Mouse (Mus musculus): ENCODE results near the gene Lpp.

Gene Lpp

GRCm38 (mm10) chr16:24506237-24506636 is 112.9 kb downstream of the Lpp start:
- DNase-seq: no peak

DNA sequence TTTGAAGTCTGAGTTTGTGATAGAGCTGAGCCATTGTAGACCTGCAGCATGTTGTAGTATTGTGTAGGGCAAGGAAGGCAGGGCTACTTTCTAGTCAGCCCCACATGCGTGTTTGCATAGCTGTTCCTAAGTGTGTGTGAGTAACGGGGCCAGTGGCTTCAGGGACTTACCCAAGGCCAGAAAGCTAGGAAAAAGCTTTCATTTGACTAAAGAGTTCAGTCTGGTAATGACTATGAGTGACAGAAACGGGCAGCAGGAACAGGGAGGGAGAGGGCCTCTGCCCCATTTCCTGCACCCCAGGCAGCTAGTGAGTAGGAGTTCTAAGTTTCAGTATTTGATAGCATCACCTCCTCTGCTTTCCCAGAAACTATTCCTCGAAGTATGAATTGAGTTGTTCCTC is 113.4 kb downstream of the Lpp start:
- no peak for DNase-seq

DNA sequence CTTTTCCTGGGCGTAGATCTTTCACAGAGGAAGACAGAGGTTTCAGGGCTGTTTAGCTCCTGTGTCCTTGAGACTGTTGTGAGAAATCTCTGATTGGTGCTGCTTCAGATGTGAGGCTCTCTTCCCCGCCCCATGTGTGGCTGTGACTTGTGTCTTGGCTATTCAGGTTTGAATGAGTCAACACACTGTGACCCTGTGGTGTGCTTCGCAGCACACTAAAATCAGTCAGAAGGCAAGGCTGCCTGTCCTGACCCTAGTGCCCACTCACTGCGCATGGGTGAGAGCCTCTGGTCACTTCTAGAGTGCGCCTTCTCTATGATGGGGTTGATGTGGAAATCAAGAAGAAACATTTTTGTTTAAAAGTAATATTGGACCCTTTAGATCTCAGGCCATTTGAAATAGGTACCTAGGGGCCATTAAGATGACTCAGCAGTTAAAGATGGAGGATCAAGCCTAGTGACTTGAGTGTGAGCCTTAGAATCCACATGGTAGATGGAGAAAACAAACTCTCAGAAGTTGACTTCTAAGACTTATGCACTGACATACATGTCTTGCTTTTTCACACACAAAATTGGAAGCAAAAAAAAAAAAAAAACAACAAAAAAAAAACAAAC is 114.7 kb downstream of the Lpp start:
- DNase-seq: no peak

DNA sequence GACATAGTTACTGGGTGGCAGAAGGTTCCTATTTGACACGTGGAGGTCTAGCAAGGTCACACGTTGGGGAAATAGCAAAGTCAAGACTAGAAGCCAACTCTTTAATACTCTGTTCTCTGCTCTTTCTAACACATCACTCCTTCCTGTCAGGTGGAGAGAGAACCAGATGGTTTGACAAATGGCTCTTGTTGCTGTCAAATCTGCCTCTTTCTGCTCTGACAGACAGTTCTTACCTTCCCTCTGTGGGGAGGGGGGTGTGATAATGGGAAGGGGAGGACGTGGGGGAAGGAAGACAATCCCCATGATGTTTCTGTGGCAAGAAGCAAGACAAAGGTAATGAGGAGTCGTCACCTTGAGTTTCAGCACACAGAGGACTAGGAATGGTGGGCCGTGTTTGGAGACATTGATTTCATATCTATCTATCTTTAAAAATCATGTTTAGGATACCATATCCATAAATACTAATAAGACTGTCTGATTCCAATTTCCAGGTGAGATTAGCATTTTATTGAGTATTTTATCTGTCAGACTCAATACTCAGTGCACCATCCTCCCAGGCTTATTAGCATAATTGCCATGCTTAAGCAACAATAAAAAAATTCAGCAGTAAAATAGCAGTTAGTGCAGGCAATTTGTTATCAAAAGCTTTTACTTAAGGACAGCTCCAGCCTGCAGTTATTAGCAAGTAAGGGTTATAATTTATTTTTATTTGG is 115.9 kb downstream of the Lpp start:
- no peak for DNase-seq

GRCm38 (mm10) chr16:24509813-24510166 is 116.5 kb downstream of the Lpp start:
- DNase-seq: no peak

DNA sequence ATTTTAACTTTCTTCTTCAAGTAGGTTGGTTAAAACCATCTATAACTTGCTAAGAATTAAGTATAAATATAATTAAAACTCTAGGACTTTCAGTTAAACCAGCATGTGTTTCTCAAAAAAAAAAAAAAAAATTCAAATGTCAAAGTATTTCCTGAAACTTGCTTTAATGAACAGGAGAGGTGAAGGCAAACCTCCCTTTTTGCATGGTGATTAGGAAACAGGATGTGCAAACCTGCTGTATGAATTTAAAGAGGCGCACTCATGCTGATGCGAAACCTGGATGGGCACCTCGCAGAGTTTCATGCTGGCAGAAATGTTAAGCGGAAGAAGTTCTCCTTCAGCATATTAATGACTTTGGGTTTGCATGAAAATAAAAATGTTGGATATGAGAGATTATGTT is 119.9 kb downstream of the Lpp start:
- no peak for DNase-seq

DNA sequence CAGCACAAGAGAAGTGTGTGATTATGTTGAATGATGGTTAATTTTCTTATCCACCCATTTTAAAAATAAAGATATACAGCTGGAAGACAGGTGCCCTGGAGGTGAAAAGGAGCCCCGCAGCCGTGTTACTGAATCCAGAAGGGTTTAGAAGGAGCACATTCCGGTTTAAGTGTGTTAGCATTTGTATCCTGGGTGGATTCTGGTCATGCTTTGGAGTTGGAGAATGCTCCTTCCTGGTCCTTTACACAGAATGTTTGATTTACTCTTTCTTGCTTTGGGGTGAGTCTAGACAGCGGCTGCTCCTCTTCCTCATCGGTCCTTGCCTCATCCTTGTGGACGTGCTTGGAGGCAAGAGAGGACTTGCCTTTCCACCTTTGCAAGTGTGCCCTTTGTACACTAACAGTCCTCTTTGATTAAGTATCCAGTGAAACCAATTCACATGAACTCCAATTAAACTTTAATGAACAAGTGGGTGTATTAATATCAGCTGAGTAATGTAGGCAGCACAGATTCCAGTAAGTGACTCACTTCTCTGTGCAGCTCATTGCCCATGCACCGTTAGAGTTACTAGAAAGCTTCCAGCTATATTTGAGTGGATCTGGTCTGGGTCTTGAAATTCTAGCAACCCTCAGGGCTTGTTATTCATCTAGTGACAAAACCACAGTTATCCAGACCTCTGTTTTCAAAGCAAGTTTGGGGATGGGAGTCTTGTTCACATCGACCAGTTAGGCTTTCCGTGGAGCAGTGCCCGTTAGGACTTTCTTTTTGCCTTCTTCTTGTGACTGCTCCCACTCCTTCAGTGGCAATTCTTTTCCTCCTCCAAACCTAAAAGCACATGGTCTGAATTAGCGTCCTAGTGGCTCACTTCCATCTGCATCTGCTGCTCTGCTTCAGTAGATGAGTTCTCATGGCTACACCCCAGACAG is 121.8 kb downstream of the Lpp start:
- DNase-seq: no peak

DNA sequence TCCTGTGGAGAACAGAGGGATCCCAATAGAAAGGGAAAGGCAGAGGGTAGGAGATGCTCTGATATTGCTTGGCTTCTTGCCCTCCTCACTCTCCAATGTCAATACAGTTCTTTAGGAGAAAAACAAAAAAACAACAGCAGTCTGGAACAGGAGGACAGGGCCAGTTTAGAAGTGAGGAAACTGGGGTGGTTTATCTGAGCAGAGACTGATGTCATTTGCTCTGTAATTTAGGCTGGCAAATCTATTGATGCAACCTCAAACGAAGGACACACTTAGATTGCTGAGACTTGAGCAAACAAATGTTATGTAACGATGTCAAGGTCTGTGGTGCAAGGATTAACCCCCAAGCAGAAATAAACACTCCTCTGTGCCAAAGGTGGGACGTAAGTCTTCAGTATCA is 123.7 kb downstream of the Lpp start:
- no peak for DNase-seq

GRCm38 (mm10) chr16:24517501-24518042 is 124.3 kb downstream of the Lpp start:
- DNase-seq: no peak

- no peak for DNase-seq
These were observed 125.5 kb downstream of the Lpp start for GRCm38 (mm10) chr16:24518785-24519184.

DNA sequence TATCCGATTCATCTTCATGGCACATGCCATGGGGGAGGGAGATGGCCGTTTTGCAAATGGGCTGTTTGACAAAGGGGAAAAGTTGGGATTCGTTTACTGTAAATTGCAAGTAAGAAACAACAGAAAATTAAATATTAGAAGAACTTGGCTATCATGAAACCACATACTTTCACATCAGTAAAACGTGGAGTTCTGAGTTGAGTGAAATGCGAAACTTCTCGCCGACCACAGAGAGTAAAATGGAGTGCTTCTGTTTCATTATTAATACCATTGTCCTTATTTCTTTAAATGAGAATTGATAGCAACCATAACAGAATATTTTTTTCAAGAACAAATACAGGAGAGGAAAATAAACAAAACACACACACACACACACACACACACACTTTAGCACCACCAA is 133.9 kb downstream of the Lpp start:
- no peak for DNase-seq

DNA sequence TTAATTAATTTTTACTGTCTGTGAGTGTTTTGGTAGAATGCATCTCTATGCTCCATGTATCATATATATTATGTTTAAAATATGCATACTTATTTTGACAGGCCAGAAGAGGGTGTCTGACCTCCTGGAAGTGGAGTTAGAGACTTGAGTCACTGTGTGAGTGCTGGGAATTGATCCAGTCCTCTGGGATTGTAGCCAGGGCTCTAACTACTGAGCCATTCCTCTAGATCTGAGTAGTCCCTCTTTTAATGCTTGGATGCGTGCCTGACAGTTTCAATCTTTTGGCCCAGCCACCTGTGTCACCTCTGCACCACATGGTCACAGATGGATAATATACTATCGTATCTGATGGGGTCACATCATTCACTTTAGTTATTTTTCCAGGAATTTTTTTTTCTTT is 138.4 kb downstream of the Lpp start:
- no peak for DNase-seq

GRCm38 (mm10) chr16:24535221-24535620 is 141.9 kb downstream of the Lpp start:
- no peak for DNase-seq

DNA sequence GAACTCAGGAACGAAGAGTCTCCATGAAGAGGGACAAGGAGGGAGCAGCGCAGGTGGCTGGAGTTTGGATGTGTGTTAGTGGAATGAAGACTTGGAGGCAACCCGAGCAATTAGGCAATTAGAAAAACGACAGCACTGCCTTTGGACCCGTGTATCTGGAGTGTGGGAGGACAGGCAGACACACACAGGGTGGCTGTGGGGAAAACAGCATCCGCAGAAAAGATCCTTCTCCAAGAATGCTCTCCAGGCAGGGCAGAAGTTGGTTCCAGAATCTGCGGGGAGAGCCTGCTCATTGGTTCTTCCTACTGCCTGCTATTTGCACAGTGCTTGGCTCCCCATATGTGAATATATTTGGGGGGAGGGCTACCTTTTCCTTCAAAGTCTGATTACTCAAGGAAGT is 143.0 kb downstream of the Lpp start:
- peak; percentile 12 for DNase-seq

GRCm38 (mm10) chr16:24539003-24539402 is 145.7 kb downstream of the Lpp start:
- DNase-seq: no peak

DNA sequence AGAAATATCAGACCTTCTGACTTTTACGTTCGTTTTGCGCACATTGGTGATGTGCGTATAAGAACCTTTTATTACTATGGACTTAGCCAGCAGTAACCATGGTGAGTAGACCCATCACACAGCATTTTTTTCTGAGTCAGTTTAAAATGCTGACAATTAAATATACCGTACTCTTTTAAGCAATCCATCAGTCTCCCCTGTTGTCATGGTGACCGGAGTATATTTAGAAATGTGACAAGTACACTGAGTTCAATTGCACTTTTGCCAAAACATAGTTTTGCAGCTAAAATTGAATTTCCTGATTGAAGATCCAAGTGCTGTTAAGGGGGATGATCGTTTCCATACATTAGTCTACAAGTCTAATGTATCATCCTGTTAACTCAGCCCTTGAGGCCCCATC is 149.6 kb downstream of the Lpp start:
- no peak for DNase-seq

DNA sequence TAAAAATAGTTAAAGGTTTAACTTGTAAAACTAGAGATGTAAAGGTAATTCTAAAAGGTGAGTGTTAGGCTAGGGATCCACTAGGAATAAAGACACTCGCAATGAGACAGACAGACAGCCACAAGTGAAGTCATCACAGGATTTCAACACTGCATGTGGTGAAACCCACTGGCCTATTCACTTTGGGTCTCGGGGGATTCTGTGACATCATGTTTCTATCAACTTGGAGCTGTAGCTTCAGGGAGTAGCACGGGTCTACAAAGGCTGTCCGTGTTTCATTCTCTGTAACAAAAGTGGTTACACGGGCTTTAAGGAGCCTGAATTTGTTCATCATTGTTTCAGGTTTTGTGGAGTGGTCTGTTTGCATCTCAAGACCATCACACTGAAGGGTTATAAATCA is 152.1 kb downstream of the Lpp start:
- no peak for DNase-seq

DNA sequence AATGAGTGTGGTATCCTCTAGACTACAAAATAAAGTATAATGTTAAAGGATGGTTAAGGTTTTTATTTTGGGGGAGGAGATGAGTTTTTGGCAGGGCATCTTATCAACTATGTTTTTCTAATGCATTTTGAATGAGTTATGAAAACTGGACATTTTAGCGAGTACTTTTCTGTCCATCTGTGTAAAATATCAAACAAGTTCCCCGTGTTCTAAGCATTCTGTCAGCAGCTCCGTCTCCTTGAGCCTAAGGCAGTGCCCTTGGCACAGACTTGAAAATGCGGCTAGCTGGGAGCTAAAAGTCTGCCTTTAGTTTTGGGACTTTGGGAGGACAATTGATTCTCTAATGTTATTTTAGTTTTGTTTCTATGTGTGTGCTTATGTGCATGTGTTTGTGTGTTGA is 165.2 kb downstream of the Lpp start:
- no peak for DNase-seq

GRCm38 (mm10) chr16:24559811-24560210 is 166.5 kb downstream of the Lpp start:
- DNase-seq: no peak

GRCm38 (mm10) chr16:24560998-24561397 is 167.7 kb downstream of the Lpp start:
- DNase-seq: no peak

DNA sequence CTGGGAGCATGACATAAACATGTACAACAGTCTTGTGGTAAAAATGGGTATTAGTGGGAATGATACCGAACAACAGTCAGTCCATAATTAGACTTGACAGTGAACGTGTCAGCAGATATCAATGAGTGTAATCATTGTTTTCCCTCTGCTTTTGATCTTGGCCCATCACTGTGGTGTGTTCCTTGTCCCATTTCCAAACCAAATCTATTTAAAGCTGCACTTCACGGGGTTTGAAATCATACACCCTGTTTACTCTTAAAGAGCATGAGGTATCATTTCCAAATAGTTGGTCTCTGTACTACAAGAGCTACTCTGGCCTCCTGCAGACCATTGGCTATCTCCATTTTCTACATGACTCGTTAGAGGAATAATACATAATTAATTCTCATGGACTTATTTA is 168.3 kb downstream of the Lpp start:
- DNase-seq: no peak

DNA sequence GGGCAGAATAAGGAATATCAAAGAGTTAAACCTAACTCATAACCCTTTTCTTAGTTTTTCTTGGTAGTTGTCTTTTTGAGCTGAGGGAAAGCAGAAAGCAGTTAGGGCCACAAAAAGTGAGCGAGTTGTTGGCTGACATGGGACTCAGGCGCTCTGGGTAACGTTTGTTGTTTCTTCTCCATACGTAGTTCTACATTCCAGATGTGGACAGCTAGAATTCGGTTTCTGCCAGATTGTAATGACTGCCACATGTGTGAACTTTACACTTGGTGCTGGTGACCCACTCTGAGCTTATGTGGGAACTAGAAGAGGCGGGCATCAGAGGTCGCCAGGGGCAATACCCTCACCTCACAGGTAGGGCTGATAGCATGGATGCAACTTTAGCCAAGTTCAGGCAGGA is 172.0 kb downstream of the Lpp start:
- DNase-seq: no peak

DNA sequence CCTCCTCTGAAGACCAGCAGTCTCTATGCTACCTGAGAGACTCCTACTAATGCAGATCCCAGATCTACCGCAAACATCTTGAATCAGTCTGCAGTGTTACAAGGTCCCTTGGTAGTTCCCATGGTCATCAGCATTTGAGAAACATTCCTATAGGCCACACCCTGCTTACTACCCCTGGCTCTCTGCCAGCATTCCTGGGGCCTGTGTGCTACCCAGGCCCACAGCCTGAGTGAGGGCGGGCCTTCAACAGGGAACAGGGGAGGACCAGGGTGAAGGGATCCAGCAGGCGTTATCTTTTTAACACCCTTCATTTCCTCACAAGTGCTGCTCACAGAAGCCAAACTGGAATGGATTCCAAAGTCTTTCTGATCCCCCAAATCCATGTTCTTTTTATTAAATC is 173.0 kb downstream of the Lpp start:
- DNase-seq: no peak

- no peak for DNase-seq
These were observed 174.3 kb downstream of the Lpp start for GRCm38 (mm10) chr16:24567562-24567961.

Data from right cerebral cortex, postnatal 25 days (tissue).